ENCODE assay signal across 35 mouse cellular contexts in the genomic region with DNA sequence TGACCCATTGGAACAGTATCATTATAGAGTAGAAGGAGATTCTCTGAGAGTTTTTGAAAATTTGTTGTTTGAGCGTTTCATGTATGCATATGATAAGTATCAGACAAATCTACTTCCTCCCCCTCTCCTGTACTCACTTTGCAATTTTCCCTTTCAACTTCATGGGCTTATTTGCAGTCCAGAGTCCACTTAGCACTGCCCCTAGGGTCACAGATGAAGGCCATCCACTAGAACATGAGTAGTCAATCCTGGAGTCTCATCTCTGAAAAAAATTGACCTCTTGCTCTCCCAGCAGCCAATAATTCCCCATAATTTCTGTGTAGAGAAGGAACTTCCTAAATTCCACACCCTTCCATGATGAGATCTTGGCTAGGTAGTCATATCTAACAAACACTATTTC.
"Had no signal": no experiment of that assay in that cellular context is flagged by ENCODE, and none has a peak within 500 bp of the region (broad histone marks: within the 10 kb centered on the region; RNA-seq: fewer than 3 reads in every experiment).

No protein-coding gene starts in this region.

- H3K4me1 ChIP-seq: heart, embryonic 10.5 days; heart, embryonic 12.5 days; heart, embryonic 13.5 days; heart, embryonic 15.5 days; hindbrain, embryonic 10.5 days; hindbrain, embryonic 12.5 days; hindbrain, embryonic 13.5 days; hindbrain, embryonic 15.5 days; intestine, embryonic 15.5 days; kidney, embryonic 15.5 days had no signal

- H3K36me3 ChIP-seq: heart, embryonic 10.5 days; heart, embryonic 12.5 days; heart, embryonic 13.5 days; heart, embryonic 15.5 days; hindbrain, embryonic 10.5 days; hindbrain, embryonic 12.5 days; hindbrain, embryonic 13.5 days; hindbrain, embryonic 15.5 days; intestine, embryonic 15.5 days; kidney, embryonic 15.5 days had no signal

- H3K4me2 ChIP-seq: heart, embryonic 11.5 days; heart, embryonic 12.5 days; heart, embryonic 13.5 days; heart, embryonic 15.5 days; hindbrain, embryonic 12.5 days; hindbrain, embryonic 13.5 days; hindbrain, embryonic 14.5 days; hindbrain, embryonic 15.5 days; intestine, embryonic 15.5 days; kidney, embryonic 15.5 days had no signal

- H3K4me3 ChIP-seq: heart, adult 2 months; heart, embryonic 10.5 days; heart, embryonic 12.5 days; heart, embryonic 13.5 days; heart, embryonic 15.5 days; hindbrain, embryonic 10.5 days; hindbrain, embryonic 12.5 days; hindbrain, embryonic 13.5 days; hindbrain, embryonic 15.5 days; intestine, embryonic 15.5 days; kidney, embryonic 15.5 days; layer of hippocampus, adult 2 months had no signal

- ATAC-seq: hindbrain, embryonic 16.5 days; hindbrain, postnatal 0 days; inflammation-experienced regulatory T-cells, adult 6 months; intestine, embryonic 15.5 days; intestine, embryonic 16.5 days; intestine, postnatal 0 days had no signal

- H3K9me3 ChIP-seq: heart, embryonic 10.5 days; heart, embryonic 12.5 days; heart, embryonic 13.5 days; heart, embryonic 15.5 days; hindbrain, embryonic 10.5 days; hindbrain, embryonic 12.5 days; hindbrain, embryonic 13.5 days; hindbrain, embryonic 15.5 days; intestine, embryonic 15.5 days; kidney, embryonic 15.5 days had no signal

- H3K27me3 ChIP-seq: heart, embryonic 12.5 days; heart, embryonic 13.5 days; heart, embryonic 15.5 days; hindbrain, embryonic 12.5 days; hindbrain, embryonic 13.5 days; hindbrain, embryonic 15.5 days; intestine, embryonic 15.5 days; kidney, embryonic 15.5 days had no signal

- DNase-seq: heart, adult 2 months; heart, postnatal 10 days; heart, postnatal 14 days; heart, postnatal 36 days; heart, postnatal 4 days; kidney, adult 11 months; kidney, adult 18-20 months; kidney, adult 2 months; kidney, adult 8-10 months; kidney, adult 9 months; kidney, postnatal 10 days; kidney, postnatal 14 days; kidney, postnatal 25 days; kidney, postnatal 36 days; kidney, postnatal 4 days; layer of hippocampus, adult 9-11 months had no signal

- H3K9ac ChIP-seq: heart, embryonic 12.5 days; heart, embryonic 13.5 days; heart, embryonic 15.5 days; hindbrain, embryonic 12.5 days; hindbrain, embryonic 13.5 days; hindbrain, embryonic 14.5 days; hindbrain, embryonic 15.5 days; intestine, embryonic 15.5 days; kidney, embryonic 15.5 days had no signal

- H3K27ac ChIP-seq: heart, adult 2 months; heart, embryonic 10.5 days; heart, embryonic 13.5 days; heart, embryonic 15.5 days; hindbrain, embryonic 10.5 days; hindbrain, embryonic 12.5 days; hindbrain, embryonic 13.5 days; hindbrain, embryonic 14.5 days; hindbrain, embryonic 15.5 days; hindbrain, postnatal 0 days; intestine, embryonic 15.5 days; kidney, embryonic 15.5 days; kidney, postnatal 0 days; layer of hippocampus, adult 2 months had no signal
